Mouse (Mus musculus): ENCODE results near the gene Hoxa13. TPM values are rescaled to one million over a fixed set of nuclear protein-coding genes. Genes with fewer than 3 reads are reported as not detected.

Hoxa13 gene
- 0.08 and 0.26 TPM in 2 replicates for polyA plus RNA-seq (2015; fragmentation: Nextera tagmentation; extraction: Ambion mirVana)

DNA sequence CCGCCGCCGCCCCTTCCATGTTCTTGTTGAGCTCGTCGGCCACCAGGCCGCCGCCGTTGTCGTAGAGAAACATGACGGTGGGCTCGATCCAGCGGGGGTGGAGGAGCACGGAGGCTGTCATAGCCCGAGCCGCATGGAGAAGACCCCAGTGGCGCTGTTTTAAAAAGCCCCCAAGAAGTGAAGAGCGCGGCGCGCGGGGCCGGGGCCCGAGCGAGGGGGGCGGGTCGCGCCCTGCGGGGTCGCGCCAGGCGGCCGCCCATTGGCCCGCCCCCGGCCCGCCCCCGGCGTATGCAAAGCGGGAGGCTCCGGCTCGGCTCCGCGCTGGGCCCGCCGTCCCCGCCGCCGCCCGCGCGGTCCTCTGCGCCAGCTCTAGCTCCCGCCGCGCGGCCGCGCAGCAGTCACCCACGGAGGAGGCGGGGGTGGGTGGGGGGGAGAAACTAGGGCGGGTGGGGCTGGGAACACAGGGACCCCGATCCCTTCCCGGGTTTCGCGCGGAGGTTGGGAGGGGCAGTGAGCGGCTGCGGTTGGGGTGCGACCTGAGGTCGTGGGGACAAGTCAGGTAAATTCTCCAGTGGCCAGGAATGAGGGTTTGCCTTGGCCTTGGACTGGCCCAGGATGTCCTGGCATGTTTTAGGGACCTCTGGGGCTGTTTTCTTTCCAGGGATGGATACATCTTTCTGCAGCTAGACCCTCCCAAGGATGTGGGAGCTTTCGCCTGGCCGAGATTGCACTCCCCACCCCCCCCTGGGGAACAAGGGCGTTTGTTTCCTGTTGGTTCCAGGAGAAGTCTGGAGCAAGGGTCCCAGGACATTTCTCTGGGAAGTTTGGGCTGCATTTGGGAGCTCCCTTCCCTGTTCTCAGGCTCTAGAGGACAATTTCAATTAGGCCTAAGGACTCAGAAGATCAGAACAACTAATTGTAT, at the start of gene Hoxa13:
Hoxa13 (minus strand) TSS at position 227 of the 922 bp plus-strand sequence.
- Histone ChIP-seq H3K27me3 (replicated peaks) (peaks cover 81% of the 10 kb centered on the region), H3K9me3 (replicated peaks) (no peaks in the 10 kb centered on the region), H3K27ac (replicated peaks) (no peak within 1 kb of the TSS), H3K9ac (replicated peaks) (no peak within 1 kb of the TSS), H3K4me3 (replicated peaks) (peak within 1 kb of the TSS; percentile 20), H3K4me2 (peak within 1 kb of the TSS; percentile 48), H3K4me1 (peaks cover 11% of the 10 kb centered on the region), H3K36me3 (no peaks in the 10 kb centered on the region)
- ATAC-seq (ENCODE audit: low FRiP score), result peak; percentile 53; the same call in 1 of the 2 replicates
- under 1% methylated on average over 56 of the region's 72 CpGs for WGBS

GRCm38 (mm10) chr6:52310366-52310765, 49.7 kb upstream of the Hoxa13 start:
- H3K27me3 ChIP-seq (replicated peaks), result peaks cover 94% of the 10 kb centered on the region
- WGBS, result 4% methylated on average over 24 of the region's 24 CpGs

DNA sequence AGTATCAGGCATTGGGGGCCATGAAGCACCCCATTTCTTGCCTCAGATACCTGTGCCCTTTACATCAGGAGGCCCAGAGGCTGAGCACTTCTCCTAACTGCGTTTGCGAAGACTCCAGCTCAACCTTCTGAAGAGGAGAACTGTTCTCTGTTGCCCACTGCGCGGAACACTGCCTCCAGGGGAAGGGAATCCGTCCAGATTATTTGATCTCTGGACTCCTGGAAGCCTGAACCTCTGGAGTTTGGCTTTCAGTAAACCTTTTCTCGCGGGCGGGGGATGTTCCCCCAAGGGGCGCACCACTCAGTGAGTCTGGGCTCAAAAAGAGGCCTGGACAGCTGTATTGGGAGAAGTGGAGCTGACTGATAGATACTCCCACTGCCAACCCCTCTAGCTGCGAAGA, 49.1 kb upstream of the Hoxa13 start:
- peaks cover 93% of the 10 kb centered on the region for H3K27me3 ChIP-seq (replicated peaks)
- H3K9me3 ChIP-seq (replicated peaks), result no peaks in the 10 kb centered on the region
- no peak overlapping the region for H3K4me2 ChIP-seq
- no peak overlapping the region for H3K4me3 ChIP-seq (replicated peaks)
- peaks cover 17% of the 10 kb centered on the region for H3K4me1 ChIP-seq
- no peak for ATAC-seq (ENCODE audit: low FRiP score)
- H3K9ac ChIP-seq (replicated peaks), result no peak overlapping the region
- no peak overlapping the region for H3K27ac ChIP-seq (replicated peaks)
- WGBS, result 36% methylated on average over 10 of the region's 10 CpGs
- H3K36me3 ChIP-seq, result no peaks in the 10 kb centered on the region

More at GRCm38 (mm10) chr6:52310366-52310765, 49.7 kb upstream of the Hoxa13 start:
- Histone ChIP-seq H3K4me1 (peaks cover 17% of the 10 kb centered on the region), H3K4me2 (no peak overlapping the region), H3K9me3 (replicated peaks) (no peaks in the 10 kb centered on the region), H3K9ac (replicated peaks) (no peak overlapping the region), H3K4me3 (replicated peaks) (no peak overlapping the region), H3K27ac (replicated peaks) (no peak overlapping the region), H3K36me3 (no peaks in the 10 kb centered on the region)
- no peak for ATAC-seq (ENCODE audit: low FRiP score)

DNA sequence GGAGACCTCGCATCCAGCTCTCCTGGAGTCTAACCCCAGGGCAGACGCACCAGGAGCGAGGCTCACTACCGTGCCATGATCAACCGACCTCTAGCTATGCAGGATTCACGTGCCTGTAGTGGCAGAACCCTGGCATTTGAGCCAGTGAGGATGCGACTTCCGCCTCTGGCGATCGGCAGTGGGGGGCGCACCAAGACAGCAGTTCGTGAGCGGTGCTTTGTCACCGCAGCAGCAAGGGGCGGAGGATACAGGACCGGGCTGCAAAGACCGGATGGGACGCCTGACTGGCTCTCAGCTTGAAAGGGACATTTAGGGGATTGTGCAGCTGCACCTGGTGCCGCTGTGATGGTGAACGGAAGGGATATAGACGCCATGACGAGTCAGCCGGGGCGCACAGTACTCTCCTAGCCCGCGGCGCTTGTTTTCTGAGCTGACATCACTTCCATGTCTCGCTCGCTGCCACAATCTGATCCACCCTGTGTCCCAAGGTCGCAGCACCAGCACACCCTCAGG, 45.3 kb upstream of the Hoxa13 start:
- H3K4me1 ChIP-seq, result peaks cover 11% of the 10 kb centered on the region
- no peaks in the 10 kb centered on the region for H3K9me3 ChIP-seq (replicated peaks)
- peak overlapping the region; percentile 85 for H3K4me2 ChIP-seq
- peak overlapping the region; percentile 49 for H3K4me3 ChIP-seq (replicated peaks)
- H3K27me3 ChIP-seq (replicated peaks), result peaks cover 73% of the 10 kb centered on the region
- under 1% methylated on average over 30 of the region's 30 CpGs for WGBS
- H3K36me3 ChIP-seq, result no peaks in the 10 kb centered on the region
- no peak overlapping the region for H3K27ac ChIP-seq (replicated peaks)
- peak; percentile 91 for ATAC-seq (ENCODE audit: low FRiP score)
- peak overlapping the region; percentile 48 for H3K9ac ChIP-seq (replicated peaks)

GRCm38 (mm10) chr6:52303426-52303825, 42.7 kb upstream of the Hoxa13 start:
- H3K9ac ChIP-seq (replicated peaks), result no peak overlapping the region
- peaks cover 66% of the 10 kb centered on the region for H3K27me3 ChIP-seq (replicated peaks)
- 62% methylated on average over 3 of the region's 3 CpGs for WGBS
- peaks cover 9% of the 10 kb centered on the region for H3K4me1 ChIP-seq
- no peak overlapping the region for H3K4me3 ChIP-seq (replicated peaks)
- no peak overlapping the region for H3K27ac ChIP-seq (replicated peaks)
- H3K36me3 ChIP-seq, result no peaks in the 10 kb centered on the region
- H3K9me3 ChIP-seq (replicated peaks), result no peaks in the 10 kb centered on the region
- no peak overlapping the region for H3K4me2 ChIP-seq
- no peak for ATAC-seq (ENCODE audit: low FRiP score)

DNA sequence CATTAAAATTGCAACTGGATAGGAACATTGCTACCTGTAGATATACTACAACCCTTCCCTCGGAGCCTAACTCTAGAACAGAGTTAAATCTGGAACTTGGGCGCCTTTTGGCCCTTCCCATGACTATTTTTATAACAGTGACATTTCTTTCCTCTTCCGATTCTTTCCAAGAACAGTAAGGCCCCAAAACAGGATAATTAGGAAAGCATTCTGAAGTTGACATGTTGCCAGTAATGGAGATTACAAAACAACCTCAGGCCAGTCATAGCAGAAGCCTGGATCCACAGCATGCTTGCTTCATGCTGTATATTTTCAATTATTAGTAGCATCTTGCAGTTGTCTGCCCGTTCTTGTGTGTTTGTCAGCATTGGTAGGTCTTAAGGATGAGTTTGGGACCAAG, 40.1 kb upstream of the Hoxa13 start:
- peaks cover 58% of the 10 kb centered on the region for H3K27me3 ChIP-seq (replicated peaks)
- no peaks in the 10 kb centered on the region for H3K36me3 ChIP-seq
- H3K4me1 ChIP-seq, result peaks cover 3% of the 10 kb centered on the region
- H3K9me3 ChIP-seq (replicated peaks), result no peaks in the 10 kb centered on the region
- no peak overlapping the region for H3K27ac ChIP-seq (replicated peaks)
- H3K4me2 ChIP-seq, result no peak overlapping the region
- no peak overlapping the region for H3K4me3 ChIP-seq (replicated peaks)
- H3K9ac ChIP-seq (replicated peaks), result no peak overlapping the region
- 83% methylated on average over 4 of the region's 4 CpGs for WGBS
- ATAC-seq (ENCODE audit: low FRiP score), result no peak

- Histone ChIP-seq H3K27ac (replicated peaks) (no peak overlapping the region), H3K4me2 (no peak overlapping the region), H3K27me3 (replicated peaks) (peaks cover 58% of the 10 kb centered on the region), H3K9me3 (replicated peaks) (no peaks in the 10 kb centered on the region), H3K4me1 (no peaks in the 10 kb centered on the region), H3K36me3 (no peaks in the 10 kb centered on the region), H3K4me3 (replicated peaks) (no peak overlapping the region), H3K9ac (replicated peaks) (no peak overlapping the region)
- no peak for ATAC-seq (ENCODE audit: low FRiP score)
- whole genome bisulfite sequencing, result 89% methylated on average over 4 of the region's 4 CpGs
Observed at GRCm38 (mm10) chr6:52298511-52298910, 37.8 kb upstream of the Hoxa13 start.

DNA sequence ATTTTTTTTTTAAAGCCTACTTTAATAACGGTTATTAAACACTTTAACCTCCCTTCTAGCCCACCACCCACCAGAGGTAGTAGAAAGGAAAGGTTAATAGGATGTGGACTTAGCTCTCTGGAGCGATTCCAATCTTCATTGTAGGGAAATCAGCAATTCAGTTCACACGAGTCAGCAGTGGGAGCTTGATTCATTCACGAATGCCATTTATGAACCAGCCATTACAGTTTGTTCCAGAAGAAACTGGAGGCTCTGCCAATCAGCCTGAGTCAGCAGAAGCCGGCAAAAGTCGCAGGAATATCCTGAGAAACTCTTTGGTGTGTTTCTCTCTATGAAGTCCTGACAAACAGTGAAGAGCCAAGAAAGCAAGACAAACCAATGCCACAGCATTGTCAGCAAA, 33.9 kb upstream of the Hoxa13 start:
- H3K9me3 ChIP-seq (replicated peaks), result no peaks in the 10 kb centered on the region
- no peak overlapping the region for H3K9ac ChIP-seq (replicated peaks)
- no peak overlapping the region for H3K27ac ChIP-seq (replicated peaks)
- no peak overlapping the region for H3K4me2 ChIP-seq
- WGBS, result 69% methylated on average over 6 of the region's 6 CpGs
- H3K4me1 ChIP-seq, result peaks cover 7% of the 10 kb centered on the region
- H3K4me3 ChIP-seq (replicated peaks), result no peak overlapping the region
- no peaks in the 10 kb centered on the region for H3K36me3 ChIP-seq
- H3K27me3 ChIP-seq (replicated peaks), result peaks cover 70% of the 10 kb centered on the region
- no peak for ATAC-seq (ENCODE audit: low FRiP score)

- Histone ChIP-seq H3K9ac (replicated peaks) (no peak overlapping the region), H3K36me3 (no peaks in the 10 kb centered on the region), H3K4me1 (peaks cover 7% of the 10 kb centered on the region), H3K9me3 (replicated peaks) (no peaks in the 10 kb centered on the region), H3K27ac (replicated peaks) (no peak overlapping the region), H3K4me3 (replicated peaks) (no peak overlapping the region), H3K4me2 (no peak overlapping the region), H3K27me3 (replicated peaks) (peaks cover 76% of the 10 kb centered on the region)
- no peak for ATAC-seq (ENCODE audit: low FRiP score)
- 75% methylated on average over 7 of the region's 7 CpGs for whole genome bisulfite sequencing
Observed at GRCm38 (mm10) chr6:52292328-52292727, 31.6 kb upstream of the Hoxa13 start.

- no peak overlapping the region for H3K9ac ChIP-seq (replicated peaks)
- WGBS, result 3% methylated on average over 45 of the region's 45 CpGs
- no peak for ATAC-seq (ENCODE audit: low FRiP score)
Observed at GRCm38 (mm10) chr6:52291021-52291860, 30.6 kb upstream of the Hoxa13 start.

DNA sequence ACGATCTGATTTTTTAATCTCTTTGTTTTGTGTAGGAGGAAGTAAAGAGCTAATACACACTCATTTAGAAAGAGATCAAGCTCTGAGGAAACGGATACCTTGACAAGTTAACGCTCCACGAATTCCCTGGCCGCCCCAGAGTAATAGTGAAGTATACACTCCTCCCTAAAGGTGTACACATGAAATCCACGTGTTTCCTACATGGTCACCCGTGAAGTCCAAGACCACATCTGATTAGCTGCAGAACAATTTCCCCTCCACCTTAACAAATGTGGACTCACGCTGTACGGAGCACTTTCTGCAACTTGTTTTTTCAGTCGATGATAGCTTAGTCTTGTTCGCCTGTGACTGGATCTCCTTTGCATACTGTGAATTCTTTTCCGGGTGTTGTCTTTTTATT, 29.5 kb upstream of the Hoxa13 start:
- no peak for ATAC-seq (ENCODE audit: low FRiP score)
- 21% methylated on average over 12 of the region's 12 CpGs for WGBS
- Histone ChIP-seq H3K27me3 (replicated peaks) (peaks cover 66% of the 10 kb centered on the region), H3K4me1 (peaks cover 7% of the 10 kb centered on the region), H3K4me3 (replicated peaks) (no peak overlapping the region), H3K4me2 (no peak overlapping the region), H3K9me3 (replicated peaks) (no peaks in the 10 kb centered on the region), H3K36me3 (no peaks in the 10 kb centered on the region), H3K9ac (replicated peaks) (no peak overlapping the region), H3K27ac (replicated peaks) (no peak overlapping the region)

More at GRCm38 (mm10) chr6:52291021-52291860, 30.6 kb upstream of the Hoxa13 start:
- Histone ChIP-seq H3K4me1 (peaks cover 7% of the 10 kb centered on the region), H3K9me3 (replicated peaks) (no peaks in the 10 kb centered on the region), H3K4me3 (replicated peaks) (peak overlapping the region; percentile 4; the same call in 1 of the 2 replicates), H3K36me3 (no peaks in the 10 kb centered on the region), H3K27me3 (replicated peaks) (peaks cover 74% of the 10 kb centered on the region), H3K27ac (replicated peaks) (no peak overlapping the region), H3K4me2 (peak overlapping the region; percentile 41)

Measured in neural tube, embryonic 15.5 days (tissue).